Mouse (Mus musculus): Measurements from ENCODE around the gene P2ry10.

- TF ChIP-seq MAZ (IDR thresholded peaks at IDR 0.05; ENCODE audit: low read depth, low read length) (no peak), MXI1 (IDR thresholded peaks at IDR 0.05; ENCODE audit: low read depth, low read length) (no peak), CTCF (conservative IDR thresholded peaks at IDR 0.05 in 1 of 2, IDR thresholded peaks at IDR 0.05 in 1 of 2; ENCODE audit: low read depth in 2 of 2, low read length in 2 of 2) (no peak), ETS1 (conservative IDR thresholded peaks at IDR 0.05; ENCODE audit: low read depth, low read length) (no peak), POLR2A (IDR thresholded peaks at IDR 0.05; ENCODE audit: low read depth, low read length) (no peak), ZMIZ1 (IDR thresholded peaks at IDR 0.05; ENCODE audit: low read depth, low read length) (no peak), UBTF (IDR thresholded peaks at IDR 0.05; ENCODE audit: low read depth, low read length) (no peak), SIN3A (IDR thresholded peaks at IDR 0.05; ENCODE audit: low read length) (no peak), GABPA (IDR thresholded peaks at IDR 0.05; ENCODE audit: insufficient replicate concordance, low read depth, low read length) (no peak)
These were observed at the start of gene P2ry10 for GRCm38 (mm10) chrX:107088177-107088576.
